Comparison of ENCODE assay signal across 11 mouse cellular contexts in the genomic region with DNA sequence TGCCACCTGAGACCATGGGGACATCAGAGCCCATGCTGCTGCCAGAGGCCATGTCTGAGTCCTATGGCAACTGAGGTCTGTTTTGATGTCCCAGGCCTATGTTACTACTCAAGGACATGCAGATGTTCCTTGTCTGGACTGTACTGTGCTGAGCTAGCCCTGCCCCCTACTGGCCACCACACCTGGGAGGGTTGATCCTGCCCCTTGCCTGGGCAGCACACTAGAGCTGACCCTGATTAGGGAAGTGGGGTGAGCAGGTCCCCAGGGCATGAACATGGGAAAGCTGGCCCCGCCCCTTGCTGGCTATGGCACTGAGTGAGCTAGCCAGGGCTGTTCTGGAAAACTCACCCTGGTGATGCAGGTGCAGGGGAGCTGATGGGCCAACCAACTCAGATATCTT.
DNase-seq lines count a peak whose midpoint lies in the region; ATAC-seq and TF ChIP-seq lines count a peak whose summit lies in the region.
"Had no signal": no experiment of that assay in that cellular context is flagged by ENCODE, and none has a peak within 500 bp of the region (broad histone marks: within the 10 kb centered on the region; RNA-seq: fewer than 3 reads in every experiment).

No protein-coding gene starts in this region.

- no peak overlapping the region for H3K4me2 ChIP-seq in liver, embryonic 12.5 days
- H3K4me2 ChIP-seq in liver, embryonic 11.5 days = no peak overlapping the region
- H3K4me2 ChIP-seq in hindbrain, embryonic 12.5 days (replicated peaks) = no peak overlapping the region
- H3K4me2 ChIP-seq in midbrain, postnatal 0 days (ENCODE audit: low read depth, low read length, poor library complexity, severe bottlenecking) = no peak overlapping the region
- H3K4me2 ChIP-seq: liver, embryonic 15.5 days had no signal

- TF ChIP-seq CTCF in midbrain, postnatal 0 days (IDR thresholded peaks at IDR 0.05) = no peak

- no peak overlapping the region for H3K9ac ChIP-seq in liver, embryonic 12.5 days
- no peak overlapping the region for H3K9ac ChIP-seq in liver, embryonic 11.5 days (ENCODE audit: low read depth, low read length)
- H3K9ac ChIP-seq in hindbrain, embryonic 12.5 days = no peak overlapping the region
- no peak overlapping the region for H3K9ac ChIP-seq in midbrain, postnatal 0 days (replicated peaks; ENCODE audit: low read length, poor library complexity, severe bottlenecking)
- H3K9ac ChIP-seq: liver, embryonic 15.5 days had no signal

- 79% methylated on average over 1 of the region's 1 CpGs for WGBS in liver, embryonic 12.5 days (ENCODE audit: insufficient replicate concordance)
- WGBS in liver, embryonic 11.5 days = 68% methylated on average over 1 of the region's 1 CpGs
- WGBS in hindbrain, embryonic 12.5 days = 91% methylated on average over 1 of the region's 1 CpGs
- 100% methylated on average over 1 of the region's 1 CpGs for WGBS in midbrain, postnatal 0 days

- peak; percentile 5 for DNase-seq in adrenal gland, adult 2 months
- no peak for DNase-seq in adrenal gland, adult 8-10 months
- no peak for DNase-seq in liver, embryonic 11.5 days (ENCODE audit: low spot score)
- no peak for DNase-seq in midbrain, postnatal 0 days (ENCODE audit: low spot score)
- DNase-seq in heart, adult 8-10 months (ENCODE audit: low spot score) = no peak
- no peak for DNase-seq in frontal cortex, postnatal 14 days (ENCODE audit: low spot score in 2 of 2)
- DNase-seq: cerebellum, adult 11-12 months; heart, postnatal 4 days had no signal

- H3K27ac ChIP-seq in liver, embryonic 12.5 days = no peak overlapping the region
- no peak overlapping the region for H3K27ac ChIP-seq in liver, embryonic 11.5 days (ENCODE audit: low read depth, low read length)
- no peak overlapping the region for H3K27ac ChIP-seq in hindbrain, embryonic 12.5 days
- no peak overlapping the region for H3K27ac ChIP-seq in midbrain, postnatal 0 days (ENCODE audit: low read depth, low read length)
- H3K27ac ChIP-seq: liver, embryonic 15.5 days had no signal

- no peaks in the 10 kb centered on the region for H3K9me3 ChIP-seq in liver, embryonic 12.5 days (replicated peaks)
- no peaks in the 10 kb centered on the region for H3K9me3 ChIP-seq in liver, embryonic 11.5 days (ENCODE audit: control insufficient read depth, low read length)
- H3K9me3 ChIP-seq in hindbrain, embryonic 12.5 days (replicated peaks) = no peaks in the 10 kb centered on the region
- no peaks in the 10 kb centered on the region for H3K9me3 ChIP-seq in midbrain, postnatal 0 days (ENCODE audit: low read length)
- H3K9me3 ChIP-seq: liver, embryonic 15.5 days had no signal

- no peak overlapping the region for H3K4me3 ChIP-seq in liver, embryonic 12.5 days
- no peak overlapping the region for H3K4me3 ChIP-seq in liver, embryonic 11.5 days (ENCODE audit: low read depth, low read length)
- no peak overlapping the region for H3K4me3 ChIP-seq in hindbrain, embryonic 12.5 days
- H3K4me3 ChIP-seq in midbrain, postnatal 0 days (ENCODE audit: low read depth, low read length) = no peak overlapping the region
- H3K4me3 ChIP-seq: liver, embryonic 15.5 days had no signal

- no peaks in the 10 kb centered on the region for H3K36me3 ChIP-seq in liver, embryonic 12.5 days
- H3K36me3 ChIP-seq in liver, embryonic 11.5 days (ENCODE audit: control insufficient read depth, insufficient read depth, low read length) = no peaks in the 10 kb centered on the region
- H3K36me3 ChIP-seq in hindbrain, embryonic 12.5 days = no peaks in the 10 kb centered on the region
- H3K36me3 ChIP-seq in midbrain, postnatal 0 days (ENCODE audit: insufficient read depth, low read length) = no peaks in the 10 kb centered on the region
- H3K36me3 ChIP-seq: liver, embryonic 15.5 days had no signal

- no peaks in the 10 kb centered on the region for H3K27me3 ChIP-seq in liver, embryonic 12.5 days (replicated peaks)
- no peaks in the 10 kb centered on the region for H3K27me3 ChIP-seq in liver, embryonic 11.5 days (replicated peaks; ENCODE audit: control insufficient read depth, insufficient read depth, low read length)
- H3K27me3 ChIP-seq in hindbrain, embryonic 12.5 days = no peaks in the 10 kb centered on the region
- no peaks in the 10 kb centered on the region for H3K27me3 ChIP-seq in midbrain, postnatal 0 days (ENCODE audit: insufficient read depth, low read length)
- H3K27me3 ChIP-seq: liver, embryonic 15.5 days had no signal

- 0 out of 2 replicates have a peak, but pooled peaks have one; percentile 32 for ATAC-seq in liver, embryonic 12.5 days
- ATAC-seq in liver, embryonic 11.5 days (replicated peaks; ENCODE audit: low FRiP score) = no peak; the same call in 1 of the 2 replicates
- ATAC-seq in hindbrain, embryonic 12.5 days (ENCODE audit: low FRiP score) = peak; percentile 32; the same call in 1 of the 2 replicates
- peak; percentile 13; the same call in 1 of the 2 replicates for ATAC-seq in midbrain, postnatal 0 days (ENCODE audit: low FRiP score)

- no peaks in the 10 kb centered on the region for H3K4me1 ChIP-seq in liver, embryonic 12.5 days
- H3K4me1 ChIP-seq in liver, embryonic 11.5 days (replicated peaks; ENCODE audit: control insufficient read depth, insufficient read depth, low read length) = no peaks in the 10 kb centered on the region
- no peaks in the 10 kb centered on the region for H3K4me1 ChIP-seq in hindbrain, embryonic 12.5 days
- no peaks in the 10 kb centered on the region for H3K4me1 ChIP-seq in midbrain, postnatal 0 days (ENCODE audit: insufficient read depth, low read length)
- H3K4me1 ChIP-seq: liver, embryonic 15.5 days had no signal
